In the genomic region with DNA sequence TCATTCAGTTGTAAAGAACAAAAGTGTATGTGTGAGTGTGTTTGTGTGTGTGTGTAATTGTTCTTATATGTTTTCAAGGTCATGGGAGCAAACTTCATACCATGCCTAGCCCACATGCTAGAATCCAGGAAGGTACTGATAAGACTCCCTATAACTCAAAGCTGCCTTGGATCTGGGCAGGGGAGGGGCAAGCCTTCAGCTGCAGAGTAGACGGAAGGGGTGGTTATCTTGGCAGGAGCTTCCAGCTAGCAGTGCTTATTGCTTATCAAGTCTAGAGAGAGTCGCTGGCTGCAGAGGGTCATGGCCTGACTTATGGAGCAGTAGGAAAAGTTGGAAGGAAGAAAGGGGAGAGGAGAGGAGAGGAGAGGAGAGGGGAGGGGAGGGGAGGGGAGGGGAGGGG, we compare ENCODE assay signal across 27 mouse cellular contexts.
DNase-seq lines count a peak whose midpoint lies in the region; ATAC-seq and TF ChIP-seq lines count a peak whose summit lies in the region.
"Had no signal": no experiment of that assay in that cellular context is flagged by ENCODE, and none has a peak within 500 bp of the region (broad histone marks: within the 10 kb centered on the region; RNA-seq: fewer than 3 reads in every experiment).

No protein-coding gene starts in this region.

- DNase-seq in heart, embryonic 10.5 days (ENCODE audit: low spot score): peak; percentile 83
- no peak for DNase-seq in heart, adult 11 months
- peak; percentile 56 for DNase-seq in liver, embryonic 13.5 days
- DNase-seq in stomach, postnatal 0 days (ENCODE audit: low spot score): no peak
- no peak for DNase-seq in lung, postnatal 0 days (ENCODE audit: low spot score)
- DNase-seq: cerebellum, adult 11 months; cerebellum, adult 9-10 months; cerebellum, postnatal 36 days; gastrocnemius, postnatal 36 days; heart, adult 2 months; kidney, adult 18-20 months; lung, postnatal 4 days; right cerebral cortex, adult 18-20 months; right cerebral cortex, postnatal 4 days; thymus, adult 2 months; thymus, postnatal 36 days had no signal

- no peak for TF ChIP-seq CTCF in intestine, postnatal 0 days (IDR thresholded peaks at IDR 0.05; ENCODE audit: low read depth)
- TF ChIP-seq CTCF in stomach, postnatal 0 days (IDR thresholded peaks at IDR 0.05; ENCODE audit: low read depth): no peak
- TF ChIP-seq CTCF in lung, postnatal 0 days (IDR thresholded peaks at IDR 0.05): no peak

- H3K9ac ChIP-seq in intestine, embryonic 15.5 days: no peak overlapping the region
- no peak overlapping the region for H3K9ac ChIP-seq in intestine, postnatal 0 days (ENCODE audit: low read depth, low read length)
- H3K9ac ChIP-seq in intestine, embryonic 16.5 days (ENCODE audit: low read depth, low read length): no peak overlapping the region
- H3K9ac ChIP-seq in liver, embryonic 13.5 days: no peak overlapping the region
- H3K9ac ChIP-seq in stomach, postnatal 0 days (ENCODE audit: low read length): no peak overlapping the region
- no peak overlapping the region for H3K9ac ChIP-seq in lung, postnatal 0 days (replicated peaks; ENCODE audit: low read depth)
- H3K9ac ChIP-seq: hindbrain, embryonic 12.5 days; limb, embryonic 12.5 days; liver, embryonic 15.5 days; midbrain, embryonic 12.5 days; neural tube, embryonic 12.5 days had no signal

- peak; percentile 62 for ATAC-seq in intestine, embryonic 15.5 days
- ATAC-seq in intestine, postnatal 0 days: no peak
- peak; percentile 59; the same call in 1 of the 2 replicates for ATAC-seq in intestine, embryonic 16.5 days
- ATAC-seq in liver, embryonic 13.5 days (ENCODE audit: low read depth): peak; percentile 93
- ATAC-seq in stomach, postnatal 0 days (ENCODE audit: low FRiP score, low TSS enrichment): no peak
- no peak for ATAC-seq in lung, postnatal 0 days
- ATAC-seq: forebrain, embryonic 14.5 days had no signal

- no peaks in the 10 kb centered on the region for H3K36me3 ChIP-seq in heart, embryonic 10.5 days
- H3K36me3 ChIP-seq in intestine, embryonic 15.5 days: no peaks in the 10 kb centered on the region
- no peaks in the 10 kb centered on the region for H3K36me3 ChIP-seq in intestine, postnatal 0 days (ENCODE audit: control insufficient read depth, insufficient read depth)
- H3K36me3 ChIP-seq in intestine, embryonic 16.5 days (ENCODE audit: control insufficient read depth, insufficient read depth, low read length): no peaks in the 10 kb centered on the region
- no peaks in the 10 kb centered on the region for H3K36me3 ChIP-seq in liver, embryonic 13.5 days
- H3K36me3 ChIP-seq in stomach, postnatal 0 days (ENCODE audit: control insufficient read depth, insufficient read depth, low read length): no peaks in the 10 kb centered on the region
- H3K36me3 ChIP-seq in lung, postnatal 0 days (ENCODE audit: insufficient read depth, low read length): no peaks in the 10 kb centered on the region
- H3K36me3 ChIP-seq: hindbrain, embryonic 12.5 days; limb, embryonic 12.5 days; liver, embryonic 15.5 days; midbrain, embryonic 12.5 days; neural tube, embryonic 12.5 days had no signal

- no peaks in the 10 kb centered on the region for H3K27me3 ChIP-seq in heart, embryonic 10.5 days (ENCODE audit: insufficient read depth, poor library complexity, severe bottlenecking)
- H3K27me3 ChIP-seq in intestine, embryonic 15.5 days (replicated peaks): no peaks in the 10 kb centered on the region
- no peaks in the 10 kb centered on the region for H3K27me3 ChIP-seq in intestine, postnatal 0 days (replicated peaks; ENCODE audit: control insufficient read depth, insufficient read depth, low read length)
- no peaks in the 10 kb centered on the region for H3K27me3 ChIP-seq in intestine, embryonic 16.5 days (replicated peaks; ENCODE audit: control insufficient read depth, insufficient read depth, low read length)
- H3K27me3 ChIP-seq in liver, embryonic 13.5 days: no peaks in the 10 kb centered on the region
- no peaks in the 10 kb centered on the region for H3K27me3 ChIP-seq in stomach, postnatal 0 days (ENCODE audit: control insufficient read depth, insufficient read depth, low read length)
- H3K27me3 ChIP-seq in lung, postnatal 0 days (replicated peaks; ENCODE audit: insufficient read depth, low read length): no peaks in the 10 kb centered on the region
- H3K27me3 ChIP-seq: hindbrain, embryonic 12.5 days; liver, embryonic 15.5 days; megakaryocyte, embryonic 14.5 days; midbrain, embryonic 12.5 days; neural tube, embryonic 12.5 days had no signal

- TF ChIP-seq EP300 in stomach, postnatal 0 days (optimal IDR thresholded peaks at IDR 0.05): no peak
- TF ChIP-seq EP300 in lung, postnatal 0 days (IDR thresholded peaks at IDR 0.05): no peak

- peaks cover 45% of the 10 kb centered on the region for H3K4me1 ChIP-seq in heart, embryonic 10.5 days
- no peaks in the 10 kb centered on the region for H3K4me1 ChIP-seq in intestine, embryonic 15.5 days (replicated peaks)
- no peaks in the 10 kb centered on the region for H3K4me1 ChIP-seq in intestine, postnatal 0 days (replicated peaks; ENCODE audit: control insufficient read depth, insufficient read depth, low read length)
- no peaks in the 10 kb centered on the region for H3K4me1 ChIP-seq in intestine, embryonic 16.5 days (ENCODE audit: control insufficient read depth, insufficient read depth, low read length)
- H3K4me1 ChIP-seq in liver, embryonic 13.5 days (replicated peaks): peaks cover 16% of the 10 kb centered on the region
- no peaks in the 10 kb centered on the region for H3K4me1 ChIP-seq in stomach, postnatal 0 days (replicated peaks; ENCODE audit: control insufficient read depth, insufficient read depth)
- no peaks in the 10 kb centered on the region for H3K4me1 ChIP-seq in lung, postnatal 0 days (ENCODE audit: insufficient read depth, low read depth, low read length)
- H3K4me1 ChIP-seq: hindbrain, embryonic 12.5 days; liver, embryonic 15.5 days; megakaryocyte, embryonic 14.5 days; midbrain, embryonic 12.5 days; neural tube, embryonic 12.5 days had no signal

- no peak overlapping the region for H3K4me3 ChIP-seq in heart, embryonic 10.5 days
- no peak overlapping the region for H3K4me3 ChIP-seq in intestine, embryonic 15.5 days (replicated peaks)
- H3K4me3 ChIP-seq in intestine, postnatal 0 days (ENCODE audit: low read depth, low read length): no peak overlapping the region
- no peak overlapping the region for H3K4me3 ChIP-seq in intestine, embryonic 16.5 days (ENCODE audit: low read length)
- no peak overlapping the region for H3K4me3 ChIP-seq in liver, embryonic 13.5 days (replicated peaks)
- no peak overlapping the region for H3K4me3 ChIP-seq in stomach, postnatal 0 days (ENCODE audit: low read depth, low read length)
- no peak overlapping the region for H3K4me3 ChIP-seq in lung, postnatal 0 days (ENCODE audit: low read depth, low read length)
- H3K4me3 ChIP-seq: heart, adult 2 months; hindbrain, embryonic 12.5 days; limb, embryonic 12.5 days; liver, embryonic 15.5 days; midbrain, embryonic 12.5 days; myocyte; neural tube, embryonic 12.5 days had no signal

- WGBS in heart, embryonic 10.5 days: 8% methylated on average over 2 of the region's 2 CpGs
- WGBS in intestine, embryonic 15.5 days: 6% methylated on average over 2 of the region's 2 CpGs
- WGBS in intestine, postnatal 0 days: 18% methylated on average over 1 of the region's 2 CpGs
- WGBS in intestine, embryonic 16.5 days: 26% methylated on average over 2 of the region's 2 CpGs
- WGBS in liver, embryonic 13.5 days (ENCODE audit: insufficient replicate concordance): 30% methylated on average over 2 of the region's 2 CpGs
- WGBS in stomach, postnatal 0 days: 0% methylated on average over 1 of the region's 2 CpGs
- 11% methylated on average over 2 of the region's 2 CpGs for WGBS in lung, postnatal 0 days

- H3K4me2 ChIP-seq in intestine, embryonic 15.5 days (replicated peaks): no peak overlapping the region
- H3K4me2 ChIP-seq in intestine, postnatal 0 days (replicated peaks; ENCODE audit: low read depth): no peak overlapping the region
- no peak overlapping the region for H3K4me2 ChIP-seq in intestine, embryonic 16.5 days (ENCODE audit: low read depth, low read length)
- H3K4me2 ChIP-seq in liver, embryonic 13.5 days: no peak overlapping the region
- no peak overlapping the region for H3K4me2 ChIP-seq in stomach, postnatal 0 days (replicated peaks; ENCODE audit: low read depth)
- H3K4me2 ChIP-seq in lung, postnatal 0 days (replicated peaks; ENCODE audit: low read depth, low read length): no peak overlapping the region
- H3K4me2 ChIP-seq: hindbrain, embryonic 12.5 days; limb, embryonic 12.5 days; liver, embryonic 15.5 days; midbrain, embryonic 12.5 days; neural tube, embryonic 12.5 days had no signal

- H3K9me3 ChIP-seq in heart, embryonic 10.5 days: no peaks in the 10 kb centered on the region
- H3K9me3 ChIP-seq in intestine, embryonic 15.5 days: no peaks in the 10 kb centered on the region
- no peaks in the 10 kb centered on the region for H3K9me3 ChIP-seq in intestine, postnatal 0 days (ENCODE audit: control insufficient read depth)
- no peaks in the 10 kb centered on the region for H3K9me3 ChIP-seq in intestine, embryonic 16.5 days (ENCODE audit: control insufficient read depth, low read length)
- H3K9me3 ChIP-seq in liver, embryonic 13.5 days (replicated peaks): peaks cover 16% of the 10 kb centered on the region; the same call in 1 of the 2 replicates
- no peaks in the 10 kb centered on the region for H3K9me3 ChIP-seq in stomach, postnatal 0 days (ENCODE audit: control insufficient read depth, low read length)
- no peaks in the 10 kb centered on the region for H3K9me3 ChIP-seq in lung, postnatal 0 days (ENCODE audit: low read length)
- H3K9me3 ChIP-seq: hindbrain, embryonic 12.5 days; limb, embryonic 12.5 days; liver, embryonic 15.5 days; midbrain, embryonic 12.5 days; neural tube, embryonic 12.5 days had no signal

- peak overlapping the region; percentile 26 for H3K27ac ChIP-seq in heart, embryonic 10.5 days
- no peak overlapping the region for H3K27ac ChIP-seq in intestine, embryonic 15.5 days
- H3K27ac ChIP-seq in intestine, postnatal 0 days (ENCODE audit: low read depth, low read length): no peak overlapping the region
- H3K27ac ChIP-seq in intestine, embryonic 16.5 days (ENCODE audit: low read length): no peak overlapping the region
- H3K27ac ChIP-seq in liver, embryonic 13.5 days: peak overlapping the region; percentile 75
- H3K27ac ChIP-seq in stomach, postnatal 0 days (replicated peaks): no peak overlapping the region
- H3K27ac ChIP-seq in lung, postnatal 0 days (ENCODE audit: low read length): no peak overlapping the region
- H3K27ac ChIP-seq: heart, adult 2 months; hindbrain, embryonic 12.5 days; limb, embryonic 12.5 days; liver, embryonic 15.5 days; midbrain, embryonic 12.5 days; neural tube, embryonic 12.5 days had no signal

Comparison
In these comparisons a context has a peak if more than half of its experiments do, and no peak if none do; other contexts are left out.
1. DNase-seq: peak in heart, embryonic 10.5 days (single experiment) and liver, embryonic 13.5 days (single experiment); none in heart, adult 11 months (single experiment), stomach, postnatal 0 days (single experiment) and lung, postnatal 0 days (single experiment).
2. ATAC-seq: peak in intestine, embryonic 15.5 days (single experiment), intestine, embryonic 16.5 days (single experiment) and liver, embryonic 13.5 days (single experiment); none in intestine, postnatal 0 days (single experiment), stomach, postnatal 0 days (single experiment) and lung, postnatal 0 days (single experiment).
3. H3K27ac ChIP-seq: peak in heart, embryonic 10.5 days (single experiment) and liver, embryonic 13.5 days (single experiment); none in intestine, embryonic 15.5 days (single experiment), intestine, postnatal 0 days (single experiment), intestine, embryonic 16.5 days (single experiment), stomach, postnatal 0 days (single experiment) and lung, postnatal 0 days (single experiment).